Mouse (Mus musculus) spleen, postnatal 10 days (tissue): ENCODE measurements around the gene Tcap.

Experiments
- DNase-seq, 2 experiments: peaks; one replicate each; pipeline ENCODE4 v3.0.0; 2021 to 2022; ENCODE audit warnings: low spot score in 2 of 2

Tcap gene

GRCm38 (mm10) chr11:98383261-98384030, at the start of gene Tcap:
TSS of gene Tcap (plus strand) at chr11:98383811.
- DNase-seq: no peak

DNA sequence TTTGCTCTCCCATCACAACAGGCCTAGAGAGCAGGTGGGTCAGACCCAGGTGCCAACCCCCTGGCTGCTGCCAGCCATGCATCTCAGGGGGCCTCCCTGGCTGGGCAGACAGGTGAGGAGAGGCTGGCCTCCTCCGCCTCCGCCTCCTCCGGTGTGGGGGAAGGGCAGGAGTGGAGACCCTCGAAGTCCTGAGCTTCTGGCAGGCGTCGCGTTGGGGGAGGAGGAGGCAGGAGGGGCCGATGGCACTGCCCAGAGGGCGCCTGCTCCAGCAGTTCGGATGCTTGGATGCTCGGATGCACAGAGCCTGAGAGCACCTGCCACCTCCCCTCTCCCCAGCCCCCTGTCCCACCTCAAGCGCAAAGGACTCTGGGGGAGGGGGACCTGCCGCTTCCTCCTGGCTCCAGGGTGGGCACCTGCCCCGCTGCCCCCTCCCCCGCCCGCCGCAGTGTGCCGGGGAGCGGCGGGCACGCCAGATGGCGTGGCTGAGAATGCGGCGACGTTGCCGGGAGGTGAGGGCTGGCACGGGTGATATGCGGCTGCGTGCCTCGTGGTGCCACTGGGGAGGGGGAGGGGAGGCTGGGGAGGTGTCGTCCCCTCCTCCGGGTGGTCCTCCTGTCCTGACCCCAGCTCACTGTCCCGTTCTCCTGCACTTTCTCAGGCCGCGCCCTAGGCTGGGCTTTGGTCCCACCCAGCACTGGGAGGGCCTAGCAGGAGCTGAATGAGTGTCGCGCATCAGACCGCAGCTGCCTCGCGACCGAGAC, 49.5 kb upstream of the Tcap start:
- DNase-seq: no peak

DNA sequence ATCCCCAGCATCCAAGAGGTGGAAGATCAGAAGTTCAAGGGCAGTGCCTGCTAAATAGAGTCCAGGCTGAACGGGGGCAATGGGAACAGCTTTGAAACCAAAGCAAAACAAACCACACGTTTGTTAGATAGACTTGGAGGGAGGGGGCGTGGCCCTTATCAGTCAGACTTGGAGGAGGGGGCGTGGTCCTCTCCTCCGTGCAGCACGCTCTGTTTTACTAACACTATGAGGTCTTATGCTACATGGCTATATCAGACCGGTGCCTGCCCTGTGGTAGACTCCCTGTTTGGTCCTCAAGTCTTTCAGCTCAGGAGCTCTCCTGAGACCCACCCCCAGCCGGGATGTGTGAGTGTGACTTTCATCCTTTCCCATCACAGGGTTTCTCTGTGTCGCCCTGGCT, 48.4 kb upstream of the Tcap start:
- DNase-seq: no peak

- peak in 1 of 2 experiments; percentile 73 for DNase-seq
These were observed 47.1 kb upstream of the Tcap start for GRCm38 (mm10) chr11:98336245-98337107.

DNA sequence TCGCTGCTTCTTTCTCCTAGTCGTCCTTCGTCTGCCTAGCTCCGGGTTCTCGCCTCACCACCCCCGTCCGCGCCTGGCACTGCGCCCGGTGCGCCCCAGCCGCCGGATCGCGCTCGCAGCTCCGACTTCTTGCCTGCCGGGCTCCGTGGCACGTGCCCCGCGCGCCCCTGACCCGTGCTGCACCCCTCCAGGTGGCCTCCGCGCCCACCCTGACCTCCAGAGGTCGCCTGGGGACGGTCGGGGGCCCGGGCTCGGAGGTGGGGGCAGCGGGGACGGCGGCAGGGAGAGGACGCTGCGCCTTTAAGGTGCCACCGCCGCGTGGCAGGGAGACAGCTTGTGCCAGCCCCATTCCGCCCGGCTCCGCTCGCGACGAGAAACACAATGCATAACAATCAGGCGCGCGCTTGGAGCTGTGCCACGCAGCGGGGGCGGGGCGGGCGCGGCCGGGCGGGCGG, 45.1 kb upstream of the Tcap start:
- peak; percentile 29 to 47 for DNase-seq

DNA sequence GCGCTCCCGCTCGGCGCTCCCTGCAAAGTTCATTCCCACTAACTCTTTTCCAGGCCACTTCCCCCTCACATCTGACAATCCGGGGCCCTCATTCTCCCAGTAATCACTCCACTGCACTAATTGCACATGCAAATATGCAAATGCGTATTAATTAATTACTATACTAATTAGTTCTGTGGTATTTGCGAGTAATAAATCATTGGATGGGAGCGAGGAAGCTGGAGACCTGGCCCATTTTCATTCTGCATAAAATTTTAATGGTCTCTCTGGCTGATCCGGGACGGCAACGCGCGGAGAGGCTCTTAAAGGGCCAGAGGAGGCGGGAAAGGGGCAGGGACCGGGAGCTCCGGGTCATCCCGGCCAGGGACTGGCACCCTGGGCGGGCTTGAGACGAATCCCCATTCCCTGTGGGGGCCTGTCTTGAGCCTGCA, 44.5 kb upstream of the Tcap start:
- DNase-seq: no peak

- peak in 1 of 2 experiments; percentile 69 for DNase-seq
These were observed 43.8 kb upstream of the Tcap start for GRCm38 (mm10) chr11:98339679-98340287.

DNA sequence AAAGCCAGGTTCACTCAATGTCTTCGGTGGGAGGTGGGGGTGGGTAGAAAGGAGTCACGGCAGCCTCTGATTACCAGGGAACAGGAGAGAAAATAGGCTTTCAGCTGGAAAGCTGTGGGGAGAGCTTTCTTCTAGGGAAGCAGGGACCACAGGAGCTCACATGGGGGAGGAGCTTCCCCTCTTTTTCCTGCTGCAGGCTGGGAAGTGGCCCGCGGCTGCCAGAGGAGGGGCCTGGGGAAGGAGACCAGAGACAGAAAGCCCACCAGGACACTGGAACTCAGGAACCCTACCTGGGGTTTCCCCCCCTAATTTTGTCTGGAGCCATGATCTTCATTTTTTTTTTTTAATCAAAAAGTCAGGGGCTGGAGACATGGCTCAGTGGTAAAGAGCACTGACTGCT, 43.0 kb upstream of the Tcap start:
- no peak for DNase-seq

GRCm38 (mm10) chr11:98341174-98341573, 42.4 kb upstream of the Tcap start:
- no peak for DNase-seq

DNA sequence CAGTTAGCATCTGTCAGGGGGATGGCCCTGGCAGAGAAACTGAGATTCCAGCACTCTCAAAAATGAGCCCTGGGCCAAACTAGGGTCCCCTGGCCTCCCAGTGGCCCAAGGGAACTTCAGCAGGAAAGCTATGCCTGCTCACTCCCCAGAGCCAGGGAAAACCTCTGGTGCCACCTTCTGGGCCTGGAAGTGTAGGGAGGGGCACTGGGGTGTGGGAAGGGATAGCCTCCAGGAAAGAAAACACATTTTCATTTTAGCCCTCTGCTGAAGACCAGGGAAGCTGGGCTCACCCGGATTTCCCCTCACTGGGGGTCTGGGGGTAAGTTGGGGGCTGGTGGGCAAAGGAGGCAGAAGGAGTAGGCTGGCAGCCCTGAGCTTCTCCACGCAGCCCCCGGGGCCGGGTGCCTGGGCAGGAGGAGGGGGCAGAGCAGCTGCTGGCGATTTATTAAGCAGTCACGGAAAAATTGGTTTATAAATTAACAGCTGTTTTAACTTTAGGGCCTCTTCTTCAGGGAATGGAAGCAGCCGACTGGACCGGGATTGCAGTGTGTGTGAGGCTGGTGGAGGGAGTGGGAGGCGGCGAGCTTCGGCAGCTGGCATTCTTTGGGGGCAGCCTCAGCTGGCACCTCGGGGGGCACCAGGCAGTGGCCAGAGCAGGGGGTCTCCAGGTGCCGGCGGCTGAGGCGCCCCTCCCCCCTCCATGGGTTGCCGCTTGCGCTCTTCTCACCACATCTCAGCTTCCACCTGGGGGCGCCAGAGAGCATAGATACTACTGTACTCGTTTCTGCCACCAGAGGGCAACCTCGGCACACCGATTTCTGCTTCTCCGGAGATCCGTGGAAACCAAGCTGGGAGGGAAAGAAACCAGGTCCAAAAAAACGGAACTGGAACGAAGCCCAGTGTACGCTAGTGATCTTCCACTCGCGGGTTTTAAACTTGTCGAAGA, 41.3 kb upstream of the Tcap start:
- peak; percentile 92 to 95 for DNase-seq

DNA sequence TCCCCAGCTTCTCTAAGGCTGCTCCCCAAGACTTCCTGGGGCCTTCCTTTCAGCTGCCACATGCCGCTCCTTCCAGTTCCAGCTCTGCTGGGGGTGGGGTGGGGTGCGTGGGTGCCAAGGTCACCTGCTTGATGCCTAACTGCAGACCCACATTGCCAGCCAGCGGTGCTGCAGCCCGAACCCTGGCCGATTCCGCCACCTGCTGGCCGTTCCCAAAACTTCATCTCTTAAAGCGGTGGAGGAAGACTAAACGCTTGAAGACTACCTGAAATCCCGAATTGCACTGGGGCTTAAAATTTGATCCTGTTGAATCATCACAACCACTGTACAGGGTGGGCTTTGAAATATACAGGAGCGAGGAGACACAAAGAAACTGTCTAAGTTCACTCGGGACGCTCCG, 38.4 kb upstream of the Tcap start:
- peak; percentile 72 to 83 for DNase-seq

DNA sequence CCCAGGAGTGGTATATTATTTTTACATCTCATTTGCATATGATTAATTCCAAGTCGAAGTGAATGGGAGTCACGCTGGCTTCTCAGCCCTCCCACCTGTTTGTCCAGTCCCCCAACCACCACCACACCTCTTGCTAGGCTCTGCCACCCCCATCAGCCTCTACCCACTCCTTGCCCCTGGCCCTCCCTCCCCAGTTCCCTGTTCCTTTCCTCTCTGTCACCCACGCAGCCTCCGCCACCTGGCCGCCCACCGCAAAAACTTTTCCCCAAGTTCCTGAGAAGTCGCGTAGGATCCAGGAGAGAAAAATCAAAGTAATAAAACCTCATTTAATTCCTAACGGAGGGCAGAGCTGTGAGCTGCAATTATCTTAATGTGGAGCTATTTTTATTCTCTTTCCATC, 37.4 kb upstream of the Tcap start:
- DNase-seq: no peak

DNA sequence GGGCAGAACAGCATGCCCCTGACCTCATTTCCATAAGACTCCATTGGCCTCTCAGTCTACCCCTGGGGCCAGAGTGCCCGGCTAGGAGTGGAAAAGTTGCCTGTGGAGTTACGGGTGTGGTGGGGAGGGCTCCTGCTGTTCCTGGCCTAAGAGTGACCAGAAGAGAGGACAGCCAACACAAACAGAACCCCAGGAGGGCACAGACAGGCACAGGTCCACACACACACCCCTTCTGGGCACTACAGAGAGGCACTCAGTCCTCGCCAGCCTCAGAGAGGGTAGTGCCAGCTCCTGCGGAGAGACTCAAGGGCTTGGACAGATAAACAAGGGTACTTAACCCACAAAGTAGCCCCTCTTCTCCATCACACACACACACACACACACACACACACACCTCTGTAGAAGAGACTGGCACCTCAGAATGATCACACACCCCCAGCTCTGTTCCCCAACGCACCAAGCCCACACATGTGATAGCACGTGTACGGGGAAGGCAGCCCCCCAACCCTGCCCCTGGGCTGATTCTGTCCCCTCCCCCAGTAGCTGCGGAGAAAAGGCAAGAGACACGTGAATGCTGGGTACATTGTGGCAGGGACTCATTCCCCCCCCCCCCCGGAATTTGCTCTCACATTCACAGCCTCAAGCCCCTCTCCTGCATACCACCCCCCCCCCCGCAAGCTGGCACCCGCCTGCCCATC, 36.1 kb upstream of the Tcap start:
- DNase-seq: no peak

- no peak for DNase-seq
These were observed 35.3 kb upstream of the Tcap start, which contains the start of gene Ppp1r1b for GRCm38 (mm10) chr11:98348083-98348961. TSS of gene Ppp1r1b (plus strand) at chr11:98348404.

DNA sequence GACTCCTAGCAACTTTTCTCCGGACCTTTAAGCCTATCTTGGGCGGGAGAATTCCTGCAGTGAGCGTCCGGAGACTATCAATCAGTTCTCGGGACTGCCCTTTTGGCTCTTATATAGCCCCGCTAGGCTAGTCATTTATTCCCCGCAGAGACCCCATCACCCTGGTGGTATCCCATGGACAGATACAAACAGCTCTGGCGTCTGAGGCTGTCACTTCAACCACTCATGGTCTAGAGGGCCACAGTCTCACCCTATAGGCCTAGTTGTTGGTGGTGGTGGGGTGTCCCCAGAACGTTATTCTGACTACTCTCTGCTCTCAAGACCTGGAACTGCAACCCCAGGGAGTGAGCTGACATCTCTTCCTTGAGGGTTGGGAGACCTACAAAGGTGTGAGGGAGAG, 34.3 kb upstream of the Tcap start:
- DNase-seq: no peak

DNA sequence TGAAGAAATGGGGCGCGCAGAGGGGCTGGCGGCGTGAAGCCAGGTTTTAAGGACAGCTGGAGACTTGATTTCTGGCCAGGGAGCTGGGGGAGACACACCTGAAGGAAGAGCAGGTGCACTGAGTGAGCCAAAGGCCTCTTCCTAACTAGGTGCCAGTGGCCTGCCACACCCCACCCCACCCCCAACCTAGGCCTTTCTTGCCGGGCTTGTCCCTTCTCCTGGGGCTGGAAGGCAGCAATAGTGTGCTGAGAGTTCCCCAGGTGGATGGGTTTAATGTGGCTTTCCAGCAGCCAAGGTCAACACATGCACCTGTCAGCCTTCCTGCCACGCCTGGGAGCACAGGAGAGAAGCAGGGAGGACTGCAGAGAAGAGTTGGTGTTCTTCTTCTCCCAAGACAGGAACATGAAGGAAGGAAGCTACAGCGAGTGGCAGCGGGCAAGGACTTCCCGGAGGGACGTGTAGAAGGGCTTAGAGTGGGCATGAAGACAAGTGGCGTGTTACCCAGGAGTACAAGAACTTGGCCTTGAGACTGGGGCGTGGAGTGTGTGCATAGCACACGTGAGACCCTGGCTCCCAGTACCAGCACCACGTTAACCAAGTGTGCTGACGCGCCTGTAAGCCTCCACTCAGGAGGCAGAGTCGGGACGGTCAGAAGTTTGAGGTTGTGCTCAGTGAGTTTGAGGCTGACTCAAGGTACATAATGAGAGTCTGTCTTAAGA, 31.2 kb upstream of the Tcap start:
- no peak for DNase-seq

- DNase-seq: no peak
These were observed 29.9 kb upstream of the Tcap start for GRCm38 (mm10) chr11:98353651-98354211.

DNA sequence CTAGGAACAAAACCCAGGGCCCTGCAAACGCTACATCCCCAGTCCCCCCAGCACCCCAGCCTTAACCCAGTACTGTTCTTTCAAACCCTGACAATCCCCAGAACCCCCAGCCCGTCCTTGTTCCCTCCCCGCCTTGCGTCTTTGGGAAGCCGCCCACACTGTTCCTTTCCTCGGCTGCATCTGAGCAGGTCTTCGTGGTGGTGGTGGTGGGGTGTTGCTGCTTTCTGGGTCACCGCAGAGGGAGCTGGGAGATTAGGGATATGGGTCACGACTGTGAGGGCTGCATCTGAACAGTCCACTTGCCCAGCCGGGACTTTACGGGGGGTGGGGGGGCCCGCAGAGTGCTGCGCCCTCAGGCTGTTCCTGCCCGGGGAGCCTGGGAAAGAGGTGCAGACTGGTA, 29.2 kb upstream of the Tcap start:
- no peak for DNase-seq
